Mouse (Mus musculus): ENCODE results near the gene Igbp1. TPM values are rescaled to one million over a fixed set of nuclear protein-coding genes. Genes with fewer than 3 reads are reported as not detected.

Gene Igbp1
- polyA plus RNA-seq (2012; rRNA removed), result 48.6 and 51.5 TPM in 2 replicates

DNA sequence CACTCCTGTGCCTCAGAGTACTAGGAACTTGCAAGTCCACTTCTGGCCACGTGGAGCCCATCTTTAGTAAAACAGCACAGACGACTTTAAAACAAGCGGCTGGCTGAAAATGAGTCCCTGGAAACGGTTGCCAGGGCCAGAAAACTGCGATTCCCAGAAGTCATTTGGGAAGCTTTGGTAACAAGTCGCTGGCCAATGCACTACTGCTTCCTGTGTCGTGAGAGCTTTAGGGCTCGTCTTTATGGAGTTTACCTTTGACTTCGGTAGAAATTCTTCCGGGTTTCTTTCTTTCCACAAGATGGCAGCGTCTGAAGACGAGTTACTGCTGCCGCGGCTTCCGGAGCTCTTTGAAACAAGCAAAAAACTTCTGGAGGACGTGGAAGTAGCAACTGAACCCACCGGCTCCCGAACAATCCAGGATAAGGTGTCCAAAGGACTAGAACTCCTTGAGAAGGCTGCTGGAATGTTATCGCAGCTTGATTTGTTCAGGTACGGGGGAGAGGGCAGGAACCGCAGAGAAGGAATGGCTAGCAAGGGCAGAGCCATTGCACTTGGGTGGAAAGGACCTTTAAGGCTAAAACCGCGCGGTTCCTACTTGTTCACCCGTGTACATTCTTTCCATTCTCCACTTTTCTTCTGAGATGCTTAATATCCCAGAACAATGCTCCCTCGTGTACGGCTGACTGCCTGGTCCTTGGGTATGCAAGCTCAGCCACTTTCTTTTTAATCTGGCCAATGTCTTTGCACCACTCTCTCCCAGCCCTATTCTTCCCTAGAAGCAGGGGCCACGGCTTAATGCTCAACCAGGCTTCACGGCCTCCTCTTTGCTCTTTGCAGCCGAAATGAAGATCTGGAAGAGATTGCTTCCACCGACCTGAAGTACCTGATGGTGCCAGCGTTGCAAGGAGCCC is at the start of gene Igbp1:
Igbp1 (plus strand) TSS at position 224 of the 911 bp plus-strand sequence.

GRCm38 (mm10) chrX:100524471-100524870 is 30.4 kb downstream of the Igbp1 start, which contains the start of gene Dgat2l6:
TSS of gene Dgat2l6 (plus strand) at chrX:100524838.

Other genes starting within 250 kb of the Igbp1 start
- 0.09 TPM in 1 of 2 replicates, not detected in the other for gene Otud6a, start 65.3 kb upstream of the Igbp1 start, polyA plus RNA-seq (2012; rRNA removed)
- 0.10 and 0.12 TPM in 2 replicates for gene Awat2, start 51.6 kb upstream of the Igbp1 start, polyA plus RNA-seq (2012; rRNA removed)
- gene Dgat2l6, start 30.5 kb downstream of the Igbp1 start, polyA plus RNA-seq (2012; rRNA removed), result 0.03 TPM in 1 of 2 replicates, not detected in the other
- gene Awat1, start 78.0 kb downstream of the Igbp1 start, polyA plus RNA-seq (2012; rRNA removed), result not detected in 2 replicates
- gene P2ry4, start 100.6 kb downstream of the Igbp1 start, polyA plus RNA-seq (2012; rRNA removed), result 0.04 TPM in 2 replicates
- 0.04 TPM in 1 of 2 replicates, not detected in the other for gene Arr3, start 111.2 kb downstream of the Igbp1 start, polyA plus RNA-seq (2012; rRNA removed)
- gene Kif4, start 131.4 kb downstream of the Igbp1 start, polyA plus RNA-seq (2012; rRNA removed), result 3.9 and 5.0 TPM in 2 replicates
- 40.0 and 45.7 TPM in 2 replicates for gene Pdzd11, start 132.3 kb downstream of the Igbp1 start, polyA plus RNA-seq (2012; rRNA removed)
- gene Gdpd2, start 235.6 kb downstream of the Igbp1 start, polyA plus RNA-seq (2012; rRNA removed), result 43.6 and 55.4 TPM in 2 replicates

Data from central nervous system, embryonic 18 days (tissue).